Mouse (Mus musculus) C2C12 (cell line): ENCODE data around the gene Eefsec. TPM values are rescaled to one million over a fixed set of nuclear protein-coding genes. Genes with fewer than 3 reads are reported as not detected.

Experiments
- H3K27me3 ChIP-seq: one replicate; pipeline ENCODE4 v1.6.1; 2011; ENCODE audit not compliant: control insufficient read depth, insufficient read depth, insufficient read length
- H3K36me3 ChIP-seq: one replicate; pipeline ENCODE4 v1.6.1; 2011; ENCODE audit not compliant: control insufficient read depth, insufficient read depth
- H3K4me3 ChIP-seq: one replicate; pipeline ENCODE4 v1.5.1; 2011; ENCODE audit warnings: mild to moderate bottlenecking, control low read depth; ENCODE audit not compliant: poor library complexity, insufficient read depth, severe bottlenecking
- H3K79me2 ChIP-seq: one replicate; pipeline ENCODE4 v1.6.1; 2011; ENCODE audit not compliant: control insufficient read depth, insufficient read depth
- H3K79me3 ChIP-seq: one replicate; pipeline ENCODE4 v1.6.1; 2011; ENCODE audit warnings: low read depth, control low read depth
- H3ac ChIP-seq: one replicate; pipeline ENCODE3; 2011; ENCODE audit warnings: low read depth; ENCODE audit not compliant: control insufficient read depth, insufficient read length
- CEBPB ChIP-seq: IDR thresholded peaks from one replicate; pipeline ENCODE4 v1.6.1; 2011; ENCODE audit warnings: low read depth, mild to moderate bottlenecking, control low read depth, moderate library complexity
- CTCF ChIP-seq: IDR thresholded peaks from one replicate; pipeline ENCODE4 v1.5.1; 2011; ENCODE audit not compliant: control insufficient read depth, insufficient read depth, insufficient read length
- FOSL1 ChIP-seq: IDR thresholded peaks from one replicate; pipeline ENCODE4 v1.8.0; 2011; ENCODE audit warnings: mild to moderate bottlenecking, low read length; ENCODE audit not compliant: poor library complexity, insufficient read depth, severe bottlenecking
- MAX ChIP-seq: IDR thresholded peaks from one replicate; pipeline ENCODE4 v1.6.1; 2011; ENCODE audit warnings: mild to moderate bottlenecking, control low read depth
- MYOD1 ChIP-seq: IDR thresholded peaks from one replicate; pipeline ENCODE4 v1.6.1; 2011; ENCODE audit warnings: low read depth; ENCODE audit not compliant: control insufficient read depth, insufficient read length
- MYOG ChIP-seq: IDR thresholded peaks from one replicate; pipeline ENCODE4 v1.6.1; 2011; ENCODE audit not compliant: control insufficient read depth, insufficient read length; ENCODE audit errors: extremely low read depth
- USF1 ChIP-seq: IDR thresholded peaks from one replicate; pipeline ENCODE4 v1.6.1; 2011; ENCODE audit warnings: low read depth, mild to moderate bottlenecking, control low read depth, moderate library complexity
- polyA plus RNA-seq: library from polyadenylated mRNA; unstranded; fragments of >200 nt; fragmentation: generic; extraction: Trizol; gene quantifications from one replicate; pipeline ENCODE4 v1.2.1, GENCODE M21; 2012; ENCODE audit warnings: missing spikeins

The Eefsec gene
- polyA plus RNA-seq, 1 experiment = 19.5 TPM

DNA sequence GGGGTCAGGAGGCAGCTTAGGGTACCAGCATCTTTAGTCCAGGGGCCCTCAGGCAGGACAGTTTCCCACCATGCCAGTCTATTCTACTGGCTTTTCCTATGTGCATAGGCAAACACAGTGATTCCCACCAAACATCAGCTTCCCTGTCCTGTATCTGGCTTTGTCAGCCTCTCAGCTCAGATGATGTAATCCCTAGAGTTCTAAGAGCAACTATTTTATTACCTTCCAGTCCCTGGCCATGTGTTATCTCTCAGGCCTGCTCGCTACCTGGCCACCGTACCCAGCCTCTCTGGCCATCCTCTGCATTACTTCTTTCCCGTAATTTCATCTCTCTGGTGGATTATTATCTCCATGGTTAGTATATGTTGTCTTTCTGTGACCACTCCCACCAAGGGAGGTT is 185.7 kb downstream of the Eefsec start:
- TF ChIP-seq CEBPB (no peak), MYOD1 (no peak), MAX (no peak), CTCF (no peak), FOSL1 (no peak), USF1 (no peak), MYOG (no peak)
- Histone ChIP-seq H3ac (no peak overlapping the region), H3K4me3 (no peak overlapping the region), H3K36me3 (no peaks in the 10 kb centered on the region), H3K79me2 (no peaks in the 10 kb centered on the region), H3K79me3 (no peaks in the 10 kb centered on the region), H3K27me3 (no peaks in the 10 kb centered on the region)

- H3ac ChIP-seq = no peak overlapping the region
- no peaks in the 10 kb centered on the region for H3K27me3 ChIP-seq
- no peak overlapping the region for H3K4me3 ChIP-seq
- no peaks in the 10 kb centered on the region for H3K36me3 ChIP-seq
- TF ChIP-seq CEBPB (no peak), MYOG (no peak), CTCF (no peak), USF1 (no peak), FOSL1 (no peak), MAX (no peak), MYOD1 (no peak)
- H3K79me2 ChIP-seq = no peaks in the 10 kb centered on the region
- no peaks in the 10 kb centered on the region for H3K79me3 ChIP-seq
These were observed 186.7 kb downstream of the Eefsec start for GRCm38 (mm10) chr6:88259621-88260020.

GRCm38 (mm10) chr6:88255435-88255834 is 190.9 kb downstream of the Eefsec start:
- Histone ChIP-seq H3K79me2 (no peaks in the 10 kb centered on the region), H3K4me3 (no peak overlapping the region), H3K27me3 (no peaks in the 10 kb centered on the region), H3K79me3 (no peaks in the 10 kb centered on the region), H3ac (no peak overlapping the region), H3K36me3 (no peaks in the 10 kb centered on the region)
- TF ChIP-seq CTCF = no peak
- no peak for TF ChIP-seq MYOD1
- no peak for TF ChIP-seq CEBPB
- TF ChIP-seq MYOG = no peak
- no peak for TF ChIP-seq MAX
- no peak for TF ChIP-seq USF1
- TF ChIP-seq FOSL1 = no peak

GRCm38 (mm10) chr6:88254082-88254481 is 192.3 kb downstream of the Eefsec start:
- H3K27me3 ChIP-seq = no peaks in the 10 kb centered on the region
- H3ac ChIP-seq = no peak overlapping the region
- H3K79me2 ChIP-seq = no peaks in the 10 kb centered on the region
- no peaks in the 10 kb centered on the region for H3K36me3 ChIP-seq
- H3K79me3 ChIP-seq = no peaks in the 10 kb centered on the region
- H3K4me3 ChIP-seq = no peak overlapping the region
- TF ChIP-seq MYOD1 (no peak), USF1 (no peak), MAX (no peak), CTCF (no peak), MYOG (no peak), CEBPB (no peak), FOSL1 (no peak)

GRCm38 (mm10) chr6:88251798-88252478 is 194.4 kb downstream of the Eefsec start:
- no peak overlapping the region for H3ac ChIP-seq
- no peak for TF ChIP-seq CTCF
- no peak for TF ChIP-seq MYOG
- no peak for TF ChIP-seq CEBPB
- no peak for TF ChIP-seq USF1
- no peak for TF ChIP-seq MAX
- TF ChIP-seq MYOD1 = no peak
- no peak for TF ChIP-seq FOSL1
- no peaks in the 10 kb centered on the region for H3K79me3 ChIP-seq
- no peaks in the 10 kb centered on the region for H3K36me3 ChIP-seq
- H3K4me3 ChIP-seq = no peak overlapping the region
- no peaks in the 10 kb centered on the region for H3K79me2 ChIP-seq
- H3K27me3 ChIP-seq = peaks cover 5% of the 10 kb centered on the region

DNA sequence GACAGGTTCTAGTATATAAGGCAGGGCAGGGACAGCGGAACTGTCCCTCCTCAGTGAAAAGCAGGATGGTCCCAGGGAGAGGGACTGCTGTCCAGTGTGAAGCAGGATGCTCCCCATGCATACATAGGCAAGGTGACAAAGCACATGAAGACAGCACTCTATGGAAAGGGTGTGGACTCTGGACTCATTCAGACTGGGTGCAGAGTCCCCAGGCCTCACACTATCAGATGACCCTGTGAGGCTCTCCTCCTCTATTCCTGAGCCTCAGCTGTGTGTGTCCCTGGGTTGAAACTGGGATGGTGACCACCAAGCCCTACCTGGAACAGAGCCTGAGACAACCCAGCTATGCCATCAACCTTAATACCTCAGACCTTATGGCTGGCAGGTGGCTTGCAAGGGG is 194.9 kb downstream of the Eefsec start:
- Histone ChIP-seq H3K79me3 (no peaks in the 10 kb centered on the region), H3K27me3 (peaks cover 5% of the 10 kb centered on the region), H3K36me3 (no peaks in the 10 kb centered on the region), H3K4me3 (no peak overlapping the region), H3ac (no peak overlapping the region), H3K79me2 (no peaks in the 10 kb centered on the region)
- TF ChIP-seq FOSL1 (no peak), USF1 (no peak), CEBPB (no peak), MAX (no peak), CTCF (no peak), MYOD1 (no peak), MYOG (no peak)
